Mouse (Mus musculus): ENCODE measurements around the gene Acsf2. TPM values are rescaled to one million over a fixed set of nuclear protein-coding genes. Genes with fewer than 3 reads are reported as not detected.
A peak's percentile ranks its signal among the peaks of the same experiment; 100 is the strongest.

The Acsf2 gene
- polyA plus RNA-seq, 2 experiments: 1.4 to 3.9 TPM

DNA sequence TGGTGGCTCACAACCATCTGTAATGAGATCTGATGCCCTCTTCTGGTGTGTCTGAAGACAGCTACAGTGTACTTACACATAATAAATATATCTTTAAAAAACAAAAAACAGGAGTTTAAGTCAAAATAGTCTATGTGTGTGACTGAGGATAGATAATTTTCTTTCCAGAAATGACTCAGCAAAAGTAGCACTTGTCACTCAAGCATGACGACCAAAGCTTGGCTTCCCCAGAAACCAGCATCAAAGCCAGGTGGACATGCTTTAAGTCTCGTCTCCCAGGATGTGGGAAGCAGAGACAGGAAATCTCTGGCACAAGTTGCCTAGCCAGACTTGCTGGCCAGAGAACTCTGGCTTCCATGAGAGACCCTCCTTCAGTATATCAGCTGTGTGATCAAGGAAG is 20.5 kb upstream of the Acsf2 start:
- Histone ChIP-seq H3K4me1 (replicated peaks; ENCODE audit: control insufficient read depth in 2 of 2, insufficient read depth in 2 of 2, low read length in 1 of 2) (no peaks in the 10 kb centered on the region; a peak in 1 of 4 replicates), H3K27ac (no peak overlapping the region), H3K4me3 (ENCODE audit: insufficient read depth in 1 of 2, low read depth in 2 of 2, low read length in 2 of 2) (no peak overlapping the region), H3K9me3 (ENCODE audit: control insufficient read depth, low read length) (no peaks in the 10 kb centered on the region), H3K36me3 (replicated peaks; ENCODE audit: control insufficient read depth, insufficient read depth, low read depth) (no peaks in the 10 kb centered on the region), H3K27me3 (ENCODE audit: control insufficient read depth, insufficient read depth, low read length) (no peaks in the 10 kb centered on the region), H3K9ac (replicated peaks) (no peak overlapping the region), H3K4me2 (ENCODE audit: low read depth) (no peak overlapping the region)
- DNase-seq (ENCODE audit: low read depth in 3 of 3, low spot score in 3 of 3): no peak
- no peak for ATAC-seq (ENCODE audit: insufficient read depth)
- WGBS (ENCODE audit: insufficient replicate concordance): 14% methylated on average over 2 of the region's 2 CpGs
- TF ChIP-seq EP300 (IDR thresholded peaks at IDR 0.05; ENCODE audit: low read depth) (no peak), CTCF (IDR thresholded peaks at IDR 0.05; ENCODE audit: low read depth) (no peak)

DNA sequence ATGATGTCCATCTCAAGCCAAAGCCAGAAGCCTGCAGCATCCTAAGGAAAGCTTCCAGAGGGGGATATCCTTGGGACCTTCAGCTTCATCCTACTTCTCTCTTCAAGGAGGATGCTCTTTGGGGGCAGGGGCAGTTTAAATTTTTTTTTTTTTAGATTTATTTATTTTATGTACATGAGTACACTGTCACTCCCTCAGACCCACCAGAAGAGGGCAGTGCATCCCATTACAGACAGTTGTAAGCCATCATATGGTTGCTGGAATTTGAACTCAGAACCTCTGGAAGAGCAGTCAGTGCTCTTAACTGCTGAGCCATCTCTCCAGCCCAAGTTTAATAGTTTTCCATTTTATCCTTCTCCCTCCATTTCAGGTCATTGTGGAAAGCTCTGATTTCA is 19.8 kb upstream of the Acsf2 start:
- H3K4me1 ChIP-seq (replicated peaks; ENCODE audit: control insufficient read depth in 2 of 2, insufficient read depth in 2 of 2, low read length in 1 of 2): no peaks in the 10 kb centered on the region; a peak in 1 of 4 replicates

DNA sequence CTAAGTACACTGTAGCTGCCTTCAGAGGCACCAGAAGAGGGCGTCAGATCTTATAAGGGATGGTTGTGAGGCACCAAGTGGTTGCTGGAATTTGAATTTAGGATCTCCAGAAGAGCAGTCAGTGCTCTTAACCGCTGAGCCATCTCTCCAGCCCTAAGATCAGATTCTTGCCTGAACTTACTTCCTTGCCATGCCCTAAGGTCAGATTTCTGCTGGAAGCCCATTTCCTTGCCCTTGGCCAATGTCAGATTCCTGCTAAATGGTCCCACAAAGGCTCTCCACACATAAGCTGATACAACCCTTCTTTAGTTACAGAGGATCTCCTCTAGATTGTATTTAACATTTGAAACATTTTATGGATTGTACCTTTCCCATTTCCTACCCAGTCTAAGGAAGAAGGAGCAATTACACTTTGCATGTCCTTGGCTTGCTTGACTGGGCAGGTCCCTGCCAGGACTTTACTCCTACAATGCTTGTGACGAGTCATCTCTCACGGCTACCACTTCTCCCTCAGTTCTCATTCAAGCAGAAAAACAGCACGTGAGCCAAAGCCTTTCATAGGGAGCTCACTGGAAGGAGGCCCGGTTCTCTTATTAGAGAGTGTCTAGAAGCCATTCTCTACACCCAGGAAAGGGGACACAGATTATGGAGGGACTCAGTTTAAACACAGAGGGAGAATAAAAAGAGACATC is 19.2 kb upstream of the Acsf2 start:
- H3K27ac ChIP-seq: no peak overlapping the region
- no peak overlapping the region for H3K4me2 ChIP-seq (ENCODE audit: low read depth)
- H3K4me3 ChIP-seq (ENCODE audit: insufficient read depth in 1 of 2, low read depth in 2 of 2, low read length in 2 of 2): no peak overlapping the region
- ATAC-seq (ENCODE audit: insufficient read depth) (no peak), DNase-seq (ENCODE audit: low read depth in 3 of 3, low spot score in 3 of 3) (no peak)
- no peaks in the 10 kb centered on the region for H3K9me3 ChIP-seq (ENCODE audit: control insufficient read depth, low read length)
- WGBS (ENCODE audit: insufficient replicate concordance): 35% methylated on average over 6 of the region's 6 CpGs
- H3K27me3 ChIP-seq (ENCODE audit: control insufficient read depth, insufficient read depth, low read length): no peaks in the 10 kb centered on the region
- TF ChIP-seq EP300 (IDR thresholded peaks at IDR 0.05; ENCODE audit: low read depth) (no peak), CTCF (IDR thresholded peaks at IDR 0.05; ENCODE audit: low read depth) (no peak)
- H3K9ac ChIP-seq (replicated peaks): no peak overlapping the region
- H3K36me3 ChIP-seq (replicated peaks; ENCODE audit: control insufficient read depth, insufficient read depth, low read depth): no peaks in the 10 kb centered on the region
- no peaks in the 10 kb centered on the region; a peak in 1 of 4 replicates for H3K4me1 ChIP-seq (replicated peaks; ENCODE audit: control insufficient read depth in 2 of 2, insufficient read depth in 2 of 2, low read length in 1 of 2)

More for the DNA sequence above, 19.8 kb upstream of the Acsf2 start:
- H3K9ac ChIP-seq (replicated peaks): no peak overlapping the region
- no peak overlapping the region for H3K4me3 ChIP-seq (ENCODE audit: insufficient read depth in 1 of 2, low read depth in 2 of 2, low read length in 2 of 2)
- DNase-seq (ENCODE audit: low read depth in 3 of 3, low spot score in 3 of 3) (no peak), ATAC-seq (ENCODE audit: insufficient read depth) (no peak)
- no peaks in the 10 kb centered on the region for H3K9me3 ChIP-seq (ENCODE audit: control insufficient read depth, low read length)
- no peak overlapping the region for H3K4me2 ChIP-seq (ENCODE audit: low read depth)
- H3K27ac ChIP-seq: no peak overlapping the region
- H3K27me3 ChIP-seq (ENCODE audit: control insufficient read depth, insufficient read depth, low read length): no peaks in the 10 kb centered on the region
- no peaks in the 10 kb centered on the region for H3K36me3 ChIP-seq (replicated peaks; ENCODE audit: control insufficient read depth, insufficient read depth, low read depth)
- no peak for TF ChIP-seq EP300 (IDR thresholded peaks at IDR 0.05; ENCODE audit: low read depth)
- peak; percentile 27; the same call in 1 of the 2 replicates for TF ChIP-seq CTCF (IDR thresholded peaks at IDR 0.05; ENCODE audit: low read depth)

DNA sequence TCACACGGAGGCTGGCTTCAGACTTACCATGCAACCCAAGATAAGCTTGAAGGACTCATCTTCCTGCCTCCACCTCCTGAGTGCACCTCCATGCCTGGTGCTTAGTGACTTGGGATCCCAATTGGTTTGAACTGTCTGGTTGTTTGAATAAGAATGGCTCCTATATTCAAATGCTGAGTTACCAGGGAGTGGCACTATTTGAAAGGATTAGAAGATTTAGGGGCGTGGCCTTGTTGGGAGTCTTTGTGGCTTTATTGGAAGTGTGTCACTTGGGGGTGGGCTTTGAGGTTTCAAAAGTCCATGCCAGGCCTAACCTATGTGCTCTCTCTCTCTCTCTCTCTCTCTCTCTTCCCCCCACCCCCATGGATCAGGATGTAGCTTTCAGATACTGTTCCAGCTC is 16.0 kb upstream of the Acsf2 start:
- Histone ChIP-seq H3K27ac (no peak overlapping the region), H3K9ac (replicated peaks) (no peak overlapping the region), H3K4me1 (replicated peaks; ENCODE audit: control insufficient read depth in 2 of 2, insufficient read depth in 2 of 2, low read length in 1 of 2) (no peaks in the 10 kb centered on the region; a peak in 1 of 4 replicates), H3K9me3 (ENCODE audit: control insufficient read depth, low read length) (no peaks in the 10 kb centered on the region), H3K36me3 (replicated peaks; ENCODE audit: control insufficient read depth, insufficient read depth, low read depth) (no peaks in the 10 kb centered on the region), H3K4me3 (ENCODE audit: insufficient read depth in 1 of 2, low read depth in 2 of 2, low read length in 2 of 2) (no peak overlapping the region), H3K27me3 (ENCODE audit: control insufficient read depth, insufficient read depth, low read length) (no peaks in the 10 kb centered on the region), H3K4me2 (ENCODE audit: low read depth) (no peak overlapping the region)
- TF ChIP-seq EP300 (IDR thresholded peaks at IDR 0.05; ENCODE audit: low read depth) (no peak), CTCF (IDR thresholded peaks at IDR 0.05; ENCODE audit: low read depth) (no peak)
- WGBS (ENCODE audit: insufficient replicate concordance): 68% methylated on average over 2 of the region's 2 CpGs
- no peak for ATAC-seq (ENCODE audit: insufficient read depth)
- no peak for DNase-seq (ENCODE audit: low read depth in 3 of 3, low spot score in 3 of 3)

DNA sequence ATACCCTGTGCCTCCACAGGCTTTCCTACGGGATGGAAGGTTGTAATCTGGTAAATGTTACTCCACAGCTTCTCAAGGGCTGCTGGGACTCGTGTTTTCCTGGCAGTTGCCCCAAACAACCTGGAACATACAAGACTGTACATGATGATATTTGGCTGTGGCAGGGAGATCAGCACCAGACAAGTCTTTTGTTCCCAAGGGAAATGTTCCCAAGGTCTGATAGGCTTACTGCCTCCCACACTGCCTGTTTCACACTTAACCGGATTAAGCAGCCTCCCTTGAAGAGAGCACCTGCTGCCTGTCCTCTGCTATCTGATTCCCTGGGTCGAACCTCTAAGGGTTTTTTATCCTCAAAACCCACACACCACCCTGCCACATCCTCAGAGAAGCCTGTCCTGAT is 13.8 kb upstream of the Acsf2 start:
- ATAC-seq (ENCODE audit: insufficient read depth): no peak
- no peaks in the 10 kb centered on the region for H3K4me1 ChIP-seq (replicated peaks; ENCODE audit: control insufficient read depth in 2 of 2, insufficient read depth in 2 of 2, low read length in 1 of 2)
- TF ChIP-seq EP300 (IDR thresholded peaks at IDR 0.05; ENCODE audit: low read depth): no peak
- TF ChIP-seq CTCF (IDR thresholded peaks at IDR 0.05; ENCODE audit: low read depth): no peak
- H3K9me3 ChIP-seq (ENCODE audit: control insufficient read depth, low read length): no peaks in the 10 kb centered on the region
- H3K4me2 ChIP-seq (ENCODE audit: low read depth): no peak overlapping the region
- H3K27me3 ChIP-seq (ENCODE audit: control insufficient read depth, insufficient read depth, low read length): no peaks in the 10 kb centered on the region
- no peak for DNase-seq (ENCODE audit: low read depth in 3 of 3, low spot score in 3 of 3)
- WGBS (ENCODE audit: insufficient replicate concordance): 24% methylated on average over 4 of the region's 4 CpGs
- H3K27ac ChIP-seq: no peak overlapping the region
- no peaks in the 10 kb centered on the region for H3K36me3 ChIP-seq (replicated peaks; ENCODE audit: control insufficient read depth, insufficient read depth, low read depth)
- no peak overlapping the region for H3K4me3 ChIP-seq (ENCODE audit: insufficient read depth in 1 of 2, low read depth in 2 of 2, low read length in 2 of 2)
- H3K9ac ChIP-seq (replicated peaks): no peak overlapping the region
